Mouse (Mus musculus) large intestine, adult 2 months (tissue): ENCODE data around the gene Ubap2l. TPM values are rescaled to one million over a fixed set of nuclear protein-coding genes. Genes with fewer than 3 reads are reported as not detected.

Experiments used
- polyA plus RNA-seq: library from polyadenylated mRNA; depleted of rRNA; stranded (reverse); fragments of >200 nt; gene quantifications from 2 replicates; pipeline ENCODE4 v1.2.3, GENCODE M21; 2012; rRNA removed

Ubap2l gene
- polyA plus RNA-seq, 1 experiment: 51.4 TPM

Other genes starting within 250 kb of the Ubap2l start
- 0.60 and 0.86 TPM in 2 replicates for gene She, start 221.3 kb downstream of the Ubap2l start, polyA plus RNA-seq
- 2.9 and 4.4 TPM in 2 replicates for gene Il6ra, start 139.4 kb downstream of the Ubap2l start, polyA plus RNA-seq
- gene Atp8b2, start 89.1 kb downstream of the Ubap2l start, polyA plus RNA-seq: 12.4 and 17.2 TPM in 2 replicates
- 60.1 and 80.7 TPM in 2 replicates for gene Hax1, start 53.8 kb downstream of the Ubap2l start, polyA plus RNA-seq
- gene 4933434E20Rik, start 992 bp downstream of the Ubap2l start, polyA plus RNA-seq: 41.1 and 46.7 TPM in 2 replicates
- gene Tpm3, start 20.0 kb upstream of the Ubap2l start, polyA plus RNA-seq: 161 and 190 TPM in 2 replicates
- 0.24 and 0.34 TPM in 2 replicates for gene Nup210l, start 51.5 kb upstream of the Ubap2l start, polyA plus RNA-seq
- gene Rps27, start 161.0 kb upstream of the Ubap2l start, polyA plus RNA-seq: 2,294 and 2,765 TPM in 2 replicates
- 2.9 and 3.6 TPM in 2 replicates for gene Rab13, start 161.1 kb upstream of the Ubap2l start, polyA plus RNA-seq
- 53.6 and 59.5 TPM in 2 replicates for gene Jtb, start 179.0 kb upstream of the Ubap2l start, polyA plus RNA-seq
- 13.6 and 18.6 TPM in 2 replicates for gene Creb3l4, start 190.9 kb upstream of the Ubap2l start, polyA plus RNA-seq
- 76.1 and 83.3 TPM in 2 replicates for gene Slc39a1, start 195.5 kb upstream of the Ubap2l start, polyA plus RNA-seq
- 25.7 and 33.4 TPM in 2 replicates for gene Crtc2, start 201.5 kb upstream of the Ubap2l start, polyA plus RNA-seq
- 7.6 and 12.7 TPM in 2 replicates for gene Dennd4b, start 212.6 kb upstream of the Ubap2l start, polyA plus RNA-seq
- 7.7 and 13.4 TPM in 2 replicates for gene Gatad2b, start 240.6 kb upstream of the Ubap2l start, polyA plus RNA-seq